Mouse (Mus musculus): ENCODE data around the gene Mpst.

DNA sequence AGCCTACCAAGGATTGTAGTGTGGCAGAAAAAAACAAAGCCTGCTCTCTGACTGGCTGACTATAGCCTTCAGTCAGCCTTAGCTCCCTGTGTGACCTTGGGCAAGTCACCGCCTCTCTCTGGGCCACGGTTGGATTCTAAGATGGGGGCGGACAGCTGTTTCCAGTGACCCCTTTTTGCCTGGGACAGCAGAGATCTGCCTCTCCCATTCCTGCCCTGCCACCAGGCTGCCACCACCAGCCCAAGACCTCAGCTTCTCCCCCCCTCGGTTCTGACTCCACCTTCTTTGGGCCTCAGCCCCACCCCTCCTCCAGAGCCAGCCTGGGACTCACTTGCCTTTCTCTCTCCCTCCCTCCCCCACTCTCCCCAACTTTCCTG is 31.8 kb downstream of the Mpst start:
- no peak for TF ChIP-seq USF1 (IDR thresholded peaks at IDR 0.05; ENCODE audit: low read depth, low read length)
- TF ChIP-seq CTCF (IDR thresholded peaks at IDR 0.05 in 2 of 3, conservative IDR thresholded peaks at IDR 0.05 in 1 of 3; ENCODE audit: control insufficient read depth in 1 of 3, insufficient read depth in 1 of 3, low read depth in 2 of 3, low read length in 3 of 3, poor library complexity in 1 of 3, severe bottlenecking in 1 of 3): no peak
- TF ChIP-seq POLR2A (IDR thresholded peaks at IDR 0.05; ENCODE audit: control insufficient read depth in 1 of 2, insufficient read depth in 1 of 2, low read depth in 1 of 2, low read length in 2 of 2, poor library complexity in 1 of 2): no peak
- no peak for TF ChIP-seq CHD1 (IDR thresholded peaks at IDR 0.05; ENCODE audit: low read depth, low read length)
- TF ChIP-seq NRF1 (IDR thresholded peaks at IDR 0.05; ENCODE audit: insufficient read depth, low read depth, low read length, poor library complexity, severe bottlenecking): no peak
- no peak for TF ChIP-seq MAX (IDR thresholded peaks at IDR 0.05; ENCODE audit: low read length)
- TF ChIP-seq POLR2AphosphoS5 (IDR thresholded peaks at IDR 0.05; ENCODE audit: borderline replicate concordance, low read depth, low read length): no peak
- no peak for TF ChIP-seq ELF1 (IDR thresholded peaks at IDR 0.05; ENCODE audit: low read depth, low read length)
- TF ChIP-seq E2F4 (IDR thresholded peaks at IDR 0.05; ENCODE audit: borderline replicate concordance, low read depth, low read length): no peak
- no peak for TF ChIP-seq POLR2AphosphoS2 (IDR thresholded peaks at IDR 0.05; ENCODE audit: low read length)
